In the genomic region with DNA sequence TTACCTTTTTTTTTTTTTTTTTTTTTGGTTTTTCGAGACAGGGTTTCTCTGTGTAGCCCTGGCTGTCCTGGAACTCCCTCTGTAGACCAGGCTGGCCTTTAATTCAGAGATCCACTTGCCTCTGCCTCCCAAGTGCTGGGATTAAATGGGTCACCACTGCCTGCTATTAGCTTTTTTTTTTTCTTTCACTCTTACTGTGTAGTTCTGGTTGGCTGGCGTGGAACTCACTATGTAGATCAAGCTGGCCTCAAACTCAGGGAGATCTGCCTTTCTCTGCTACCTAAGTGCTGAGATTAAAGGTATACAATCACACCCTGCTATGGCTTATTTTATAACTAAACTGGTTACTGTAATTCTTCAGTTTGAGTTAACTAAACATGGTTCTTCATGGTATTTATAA, we compare ENCODE assay signal across 28 mouse cellular contexts. TPM values are rescaled to one million over a fixed set of nuclear protein-coding genes. Genes with fewer than 3 reads are reported as not detected.
DNase-seq lines count a peak whose midpoint lies in the region; ATAC-seq and TF ChIP-seq lines count a peak whose summit lies in the region.
"Had no signal": no experiment of that assay in that cellular context is flagged by ENCODE, and none has a peak within 500 bp of the region (broad histone marks: within the 10 kb centered on the region; RNA-seq: fewer than 3 reads in every experiment).

No protein-coding gene starts in this region.

- DNase-seq in gastrocnemius, adult 2 months: no peak
- DNase-seq in gastrocnemius, postnatal 4 days (ENCODE audit: low spot score in 2 of 2): no peak
- no peak for DNase-seq in heart, postnatal 0 days (ENCODE audit: low spot score)
- DNase-seq in heart, adult 9 months (ENCODE audit: low spot score in 2 of 2): no peak
- peak; percentile 83 for DNase-seq in A20 (ENCODE audit: low read depth, low spot score)
- DNase-seq in kidney, postnatal 10 days: no peak
- no peak for DNase-seq in cerebellum, adult 9-11 months
- DNase-seq: adrenal gland, adult 2 months; cerebellum, adult 18-20 months; cerebellum, postnatal 25 days; forebrain, postnatal 0 days; gastrocnemius, postnatal 25 days; kidney, adult 11 months; lung, adult 2 months; lung, postnatal 14 days; right cerebral cortex, adult 18-20 months; right cerebral cortex, postnatal 4 days had no signal

- H3K4me3 ChIP-seq in gastrocnemius, adult 2 months: no peak overlapping the region
- H3K4me3 ChIP-seq in heart, postnatal 0 days (ENCODE audit: low read depth, low read length): no peak overlapping the region
- H3K4me3 ChIP-seq in bone marrow macrophage, adult 2 months (ENCODE audit: insufficient read depth, low read length): no peak overlapping the region
- H3K4me3 ChIP-seq: kidney, embryonic 15.5 days; midbrain, embryonic 12.5 days; neural tube, embryonic 15.5 days had no signal

- no peak for ATAC-seq in heart, postnatal 0 days (ENCODE audit: insufficient read depth, low read depth)
- ATAC-seq: forebrain, postnatal 0 days had no signal

- H3K27ac ChIP-seq in gastrocnemius, adult 2 months: peak overlapping the region; percentile 80
- H3K27ac ChIP-seq in heart, postnatal 0 days (ENCODE audit: low read depth): peak overlapping the region; percentile 86; the same call in 1 of the 2 replicates
- H3K27ac ChIP-seq in bone marrow macrophage, adult 2 months (ENCODE audit: insufficient read depth, low read depth, low read length): peak overlapping the region; percentile 56
- H3K27ac ChIP-seq: kidney, embryonic 15.5 days; midbrain, embryonic 12.5 days; neural tube, embryonic 15.5 days had no signal

- no peaks in the 10 kb centered on the region for H3K36me3 ChIP-seq in heart, postnatal 0 days (replicated peaks; ENCODE audit: control insufficient read depth, insufficient read depth, low read length)
- H3K36me3 ChIP-seq: kidney, embryonic 15.5 days; midbrain, embryonic 12.5 days; neural tube, embryonic 15.5 days had no signal

- TF ChIP-seq CTCF in gastrocnemius, adult 2 months (IDR thresholded peaks at IDR 0.05): no peak
- no peak for TF ChIP-seq CTCF in heart, postnatal 0 days (IDR thresholded peaks at IDR 0.05; ENCODE audit: low read depth)
- TF ChIP-seq CTCF in bone marrow macrophage, adult 2 months (IDR thresholded peaks at IDR 0.05; ENCODE audit: low read depth, low read length): no peak

- no peaks in the 10 kb centered on the region for H3K9me3 ChIP-seq in heart, postnatal 0 days (replicated peaks; ENCODE audit: control insufficient read depth, low read length)
- H3K9me3 ChIP-seq: G1E; kidney, embryonic 15.5 days; midbrain, embryonic 12.5 days; neural tube, embryonic 15.5 days had no signal

- peaks cover 44% of the 10 kb centered on the region for H3K4me1 ChIP-seq in heart, postnatal 0 days (ENCODE audit: control insufficient read depth, insufficient read depth)
- peaks cover 55% of the 10 kb centered on the region for H3K4me1 ChIP-seq in bone marrow macrophage, adult 2 months (ENCODE audit: control insufficient read depth, insufficient read depth, low read length)

- TF ChIP-seq POLR2A in bone marrow macrophage, adult 2 months (IDR thresholded peaks at IDR 0.05; ENCODE audit: borderline replicate concordance, low read depth, low read length): no peak

- H3K4me2 ChIP-seq in heart, postnatal 0 days (ENCODE audit: low read depth, low read length): no peak overlapping the region
- H3K4me2 ChIP-seq: kidney, embryonic 15.5 days; midbrain, embryonic 12.5 days; neural tube, embryonic 15.5 days had no signal

- no peak overlapping the region for H3K9ac ChIP-seq in heart, postnatal 0 days (replicated peaks; ENCODE audit: low read depth, low read length)
- H3K9ac ChIP-seq: forebrain, postnatal 0 days; kidney, embryonic 15.5 days; midbrain, embryonic 12.5 days; neural tube, embryonic 15.5 days had no signal

- intact Hi-C loops in gastrocnemius, adult 2 months (cut with DNase I): no loop called here

- no peaks in the 10 kb centered on the region for H3K27me3 ChIP-seq in heart, postnatal 0 days (ENCODE audit: control insufficient read depth, insufficient read depth, low read length)
- H3K27me3 ChIP-seq: kidney, embryonic 15.5 days; midbrain, embryonic 12.5 days; neural tube, embryonic 15.5 days had no signal

- no peak for TF ChIP-seq EP300 in heart, postnatal 0 days (IDR thresholded peaks at IDR 0.05; ENCODE audit: low read depth)

- 91% methylated on average over 2 of the region's 2 CpGs for WGBS in heart, postnatal 0 days

RNA-seq across cellular contexts. Expression of a gene that starts 6.1 kb away (rescaled TPM):
- total RNA-seq in gastrocnemius, adult 2 months (2021): not detected
- total RNA-seq in gastrocnemius, postnatal 4 days (2021): 1 to 10 TPM in 1 of 2 experiments, not detected in 1; 3.0 TPM
- not detected in 2 replicates for total RNA-seq in heart, postnatal 0 days (2014; rRNA removed; ENCODE audit: low replicate concordance)
- not detected in 2 replicates for polyA plus RNA-seq in heart, postnatal 0 days (2015; fragmentation: Nextera tagmentation; extraction: Ambion mirVana)
- polyA plus RNA-seq in bone marrow macrophage, adult 2 months (2012; ENCODE audit: insufficient read depth, insufficient read length, missing spikeins): not detected in 2 replicates
- total RNA-seq: adrenal gland, postnatal 4 days; forebrain, postnatal 0 days; G1E; left cerebral cortex, postnatal 36 days; megakaryocyte, adult 5-6 weeks had no signal
- polyA plus RNA-seq: forebrain, postnatal 0 days; hindbrain, embryonic 11.5 days; kidney, embryonic 15.5 days; lung, adult 2 months; midbrain, embryonic 12.5 days; testis, adult 2 months; urinary bladder, adult 2 months had no signal

RNA-seq across cellular contexts. Expression of a gene that starts 50.5 kb away (rescaled TPM):
- 10 to 100 TPM; 39.2 to 41.7 TPM for total RNA-seq in gastrocnemius, adult 2 months (2021)
- 10 to 100 TPM; 63.6 to 70.2 TPM for total RNA-seq in gastrocnemius, postnatal 4 days (2021)
- total RNA-seq in heart, postnatal 0 days (2014; rRNA removed; ENCODE audit: low replicate concordance): 122 and 156 TPM in 2 replicates
- 190 and 200 TPM in 2 replicates for polyA plus RNA-seq in heart, postnatal 0 days (2015; fragmentation: Nextera tagmentation; extraction: Ambion mirVana)
- 232 and 266 TPM in 2 replicates for polyA plus RNA-seq in bone marrow macrophage, adult 2 months (2012; ENCODE audit: insufficient read depth, insufficient read length, missing spikeins)

RNA-seq across cellular contexts. Expression of a gene that starts 50.5 kb away (rescaled TPM):
- total RNA-seq in gastrocnemius, adult 2 months (2021): 10 to 100 TPM; 62.1 to 65.9 TPM
- total RNA-seq in gastrocnemius, postnatal 4 days (2021): 10 to 100 TPM; 77.9 to 88.6 TPM
- total RNA-seq in heart, postnatal 0 days (2014; rRNA removed; ENCODE audit: low replicate concordance): 19.5 and 21.2 TPM in 2 replicates
- 125 and 132 TPM in 2 replicates for polyA plus RNA-seq in heart, postnatal 0 days (2015; fragmentation: Nextera tagmentation; extraction: Ambion mirVana)
- 127 and 130 TPM in 2 replicates for polyA plus RNA-seq in bone marrow macrophage, adult 2 months (2012; ENCODE audit: insufficient read depth, insufficient read length, missing spikeins)

RNA-seq across cellular contexts. Expression of a gene that starts 50.8 kb away (rescaled TPM):
- 10 to 100 TPM in 1 of 2 experiments, 1 to 10 TPM in 1; 5.8 to 12.0 TPM for total RNA-seq in gastrocnemius, adult 2 months (2021)
- total RNA-seq in gastrocnemius, postnatal 4 days (2021): 10 to 100 TPM; 40.8 to 41.9 TPM
- 16.3 and 21.0 TPM in 2 replicates for total RNA-seq in heart, postnatal 0 days (2014; rRNA removed; ENCODE audit: low replicate concordance)
- polyA plus RNA-seq in heart, postnatal 0 days (2015; fragmentation: Nextera tagmentation; extraction: Ambion mirVana): 24.6 and 27.1 TPM in 2 replicates
- 42.8 and 52.7 TPM in 2 replicates for polyA plus RNA-seq in bone marrow macrophage, adult 2 months (2012; ENCODE audit: insufficient read depth, insufficient read length, missing spikeins)
